Mouse (Mus musculus) gastrocnemius, postnatal 36 days (tissue): Measurements from ENCODE around the gene Klf11. TPM values are rescaled to one million over a fixed set of nuclear protein-coding genes. Genes with fewer than 3 reads are reported as not detected.
"Not testable (repeated sequence)": the region's sequence is repeated elsewhere in the genome, so short reads cannot be mapped to it uniquely, and the experiment has no call there.

Experiments
- DNase-seq, 2 experiments: peaks; one replicate each; pipeline ENCODE4 v3.0.0; 2022
- intact Hi-C: fragments of 180-260 bp; cut with DNase I; formaldehyde crosslinking; loops from one replicate; pipeline ENCODE4 v1.15.1; 2025
- total RNA-seq, 2 experiments: library from RNA; stranded (reverse); gene quantifications; 2 replicates each; pipeline ENCODE4 v1.2.3; 2021

The Klf11 gene
- total RNA-seq, 2 experiments from 2014 or later = 7.8 to 8.6 TPM

DNA sequence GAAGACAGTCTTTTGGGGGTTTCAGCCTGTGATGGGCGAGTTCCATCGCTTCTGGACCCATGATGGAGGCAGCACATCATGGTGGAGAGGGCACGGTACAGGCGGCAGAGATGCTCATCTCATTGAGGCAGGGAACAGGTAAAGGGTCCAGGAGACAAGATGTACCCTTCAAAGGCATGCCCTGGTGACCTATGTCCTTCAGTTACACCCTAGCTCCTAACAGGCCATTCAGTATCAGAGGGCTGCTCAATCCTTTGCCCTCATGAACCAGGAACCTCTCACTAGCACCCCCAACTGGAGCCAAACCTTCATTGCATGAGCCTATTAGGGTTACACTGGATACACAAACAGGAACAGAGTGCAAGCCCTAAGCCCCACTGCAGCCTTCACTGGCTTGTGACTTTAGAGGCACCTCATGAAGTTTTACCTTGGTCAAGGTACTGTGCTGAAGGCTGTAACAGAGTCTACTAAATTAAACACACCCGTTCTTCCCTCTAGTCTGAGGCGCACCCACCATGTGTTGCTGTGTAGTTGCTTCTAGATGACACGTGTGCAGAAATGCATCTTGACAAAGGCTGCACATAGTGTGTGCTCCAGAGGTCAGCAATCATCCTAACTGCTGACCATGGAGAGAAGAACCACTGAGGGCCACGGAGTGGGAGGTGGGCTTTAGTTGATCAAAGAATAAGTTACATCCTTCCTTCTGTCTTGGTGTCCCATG is 46.6 kb downstream of the Klf11 start:
- intact Hi-C loops = loop anchor here (1.0 to 5.0 kb wide), 3 partner anchors 23 to 230 kb away; no protein-coding TSS in a partner anchor
- no peak for DNase-seq

- intact Hi-C loops = loop anchor here (5.0 kb wide), 1 partner anchor 231 kb away; no protein-coding TSS in a partner anchor
- DNase-seq = no peak
Measured at GRCm38 (mm10) chr12:24698514-24698913, 47.4 kb downstream of the Klf11 start.

DNA sequence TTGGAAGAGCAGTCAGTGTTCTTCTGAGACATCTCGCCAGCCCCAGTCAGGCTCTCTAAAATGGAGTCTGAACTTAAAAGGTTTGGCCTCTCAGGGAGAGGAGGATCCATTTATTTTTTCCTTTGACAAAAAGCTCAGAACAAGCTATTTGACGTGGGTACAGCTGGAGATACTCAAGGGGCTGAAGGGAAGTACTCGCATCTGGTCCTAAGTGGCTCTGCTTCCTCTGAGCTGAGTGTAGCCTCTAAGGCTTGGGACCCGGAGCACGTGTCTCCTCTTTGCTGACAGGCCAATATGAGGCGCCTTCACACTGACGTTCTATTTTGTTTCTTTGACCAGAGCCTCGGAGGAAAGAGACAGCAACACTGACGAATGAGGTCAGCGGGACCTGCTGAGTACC is 48.5 kb downstream of the Klf11 start:
- intact Hi-C loops = loop anchor here (5.0 kb wide), 1 partner anchor 232 kb away; no protein-coding TSS in a partner anchor

DNA sequence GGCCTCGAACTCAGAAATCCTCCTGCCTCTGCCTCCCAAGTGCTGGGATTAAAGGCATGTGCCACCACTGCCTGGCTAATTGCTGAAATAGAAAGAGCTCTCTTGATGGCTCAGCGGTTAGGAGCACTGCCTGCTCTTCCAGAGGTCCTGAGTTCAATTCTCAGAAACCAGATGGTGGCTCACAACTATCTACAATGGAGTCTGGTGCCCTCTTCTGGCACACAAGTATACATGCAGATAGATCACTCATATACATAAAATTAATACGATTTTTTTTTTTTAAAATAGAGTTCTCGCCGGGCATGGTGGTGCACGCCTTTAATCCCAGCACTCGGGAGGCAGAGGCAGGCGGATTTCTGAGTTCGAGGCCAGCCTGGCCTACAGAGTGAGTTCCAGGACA is 50.5 kb downstream of the Klf11 start:
- DNase-seq, intact Hi-C loops: not testable (repeated sequence)

More for the DNA sequence above, 48.5 kb downstream of the Klf11 start:
- DNase-seq = no peak

- intact Hi-C loops = no loop called here
- no peak for DNase-seq
Measured at GRCm38 (mm10) chr12:24703013-24703412, 51.9 kb downstream of the Klf11 start.

- intact Hi-C loops = loop anchor here (5.0 kb wide), 1 partner anchor 127 kb away; the partner anchor contains the start of gene Mboat2
Measured at GRCm38 (mm10) chr12:24705502-24706263, 54.6 kb downstream of the Klf11 start.

GRCm38 (mm10) chr12:24706764-24707479 is 55.8 kb downstream of the Klf11 start:
- intact Hi-C loops = loop anchor here (5.0 kb wide), 1 partner anchor 125 kb away; the partner anchor contains the start of gene Mboat2
- DNase-seq = no peak

More at GRCm38 (mm10) chr12:24705502-24706263, 54.6 kb downstream of the Klf11 start:
- DNase-seq = no peak

DNA sequence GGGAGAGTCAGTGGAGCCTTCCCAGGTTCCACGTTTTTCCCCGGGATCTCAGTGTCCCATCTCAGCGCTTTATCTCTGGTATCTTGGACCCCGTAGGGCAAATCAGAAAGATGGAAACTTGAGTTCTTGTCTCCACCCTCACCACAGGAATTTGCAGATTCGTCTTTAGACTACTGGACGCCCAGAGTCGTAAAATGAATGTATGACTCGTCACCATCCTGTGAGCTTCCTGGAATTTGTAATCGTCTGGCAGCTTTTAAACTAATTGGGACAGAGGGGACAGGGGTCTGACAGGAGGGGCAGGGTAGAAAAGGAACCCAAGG is 56.4 kb downstream of the Klf11 start:
- DNase-seq = no peak
- intact Hi-C loops = loop anchor here (5.0 kb wide), 1 partner anchor 125 kb away; the partner anchor contains the start of gene Mboat2

DNA sequence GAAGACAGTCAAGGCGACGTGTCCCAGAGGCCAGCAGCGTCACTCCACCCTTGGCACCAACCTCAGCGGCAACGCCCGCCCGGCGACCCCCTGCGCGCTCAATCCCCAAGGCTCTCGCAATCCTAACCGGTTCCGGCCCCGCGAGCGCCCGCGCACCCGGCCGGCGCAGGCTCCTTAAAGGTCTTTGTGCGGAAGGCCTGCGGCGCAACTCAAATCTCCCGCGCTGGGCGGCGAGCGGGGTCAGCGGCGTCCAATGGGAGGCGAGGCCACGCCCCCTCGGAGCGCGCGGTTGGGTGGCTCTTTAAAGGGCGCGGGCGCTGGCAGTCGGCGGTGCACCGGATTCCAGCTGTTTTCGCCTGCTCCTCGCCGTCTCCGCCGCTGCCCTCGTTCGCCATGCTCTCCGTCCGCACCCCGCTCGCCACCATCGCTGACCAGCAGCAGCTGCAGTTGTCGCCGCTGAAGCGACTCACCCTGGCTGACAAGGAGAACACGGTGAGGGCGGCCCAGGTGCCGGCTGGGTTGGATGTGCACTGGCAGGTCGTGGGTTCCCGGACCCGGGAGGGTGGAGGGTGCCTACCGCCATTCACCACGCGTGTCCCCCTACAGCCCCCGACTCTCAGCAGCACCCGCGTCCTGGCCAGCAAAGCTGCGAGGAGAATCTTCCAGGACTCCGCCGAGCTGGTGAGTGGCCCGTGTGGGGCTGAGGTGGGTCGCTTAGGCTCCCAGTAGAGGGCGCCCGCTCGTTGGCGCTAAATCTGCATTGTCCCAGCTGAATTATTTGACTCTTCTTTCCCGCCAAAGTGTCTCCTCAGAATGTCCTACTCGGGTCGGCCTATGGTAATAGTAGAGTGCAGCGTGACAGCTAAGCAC is 57.1 kb downstream of the Klf11 start, which contains the start of gene Rrm2:
Gene Rrm2, plus strand, starts transcription at position 288 of the 870 bp plus-strand sequence.
- intact Hi-C loops = loop anchor here (5.0 kb wide), 1 partner anchor 124 kb away; the partner anchor contains the start of gene Mboat2
- peak; percentile 89 to 94 for DNase-seq

DNA sequence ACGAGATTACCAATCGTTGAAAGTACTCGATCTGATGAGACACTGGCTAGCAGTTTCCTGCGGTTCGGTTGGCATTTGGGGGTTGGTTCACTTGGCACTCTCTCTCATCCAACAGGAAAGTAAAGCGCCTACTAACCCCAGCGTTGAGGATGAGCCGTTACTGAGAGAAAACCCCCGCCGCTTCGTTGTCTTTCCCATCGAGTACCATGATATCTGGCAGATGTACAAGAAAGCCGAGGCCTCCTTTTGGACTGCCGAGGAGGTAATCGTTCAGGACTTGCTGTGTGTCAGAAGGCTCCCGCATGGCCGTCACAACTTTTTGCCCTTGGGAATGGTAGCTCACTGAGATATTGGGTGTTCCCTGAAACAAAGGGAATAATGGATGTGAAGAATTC is 57.7 kb downstream of the Klf11 start:
- no peak for DNase-seq
- intact Hi-C loops = loop anchor here (5.0 kb wide), 1 partner anchor 123 kb away; the partner anchor contains the start of gene Mboat2

GRCm38 (mm10) chr12:24709409-24709808 is 58.3 kb downstream of the Klf11 start:
- intact Hi-C loops = loop anchor here (5.0 kb wide), 1 partner anchor 123 kb away; the partner anchor contains the start of gene Mboat2
- DNase-seq = no peak

DNA sequence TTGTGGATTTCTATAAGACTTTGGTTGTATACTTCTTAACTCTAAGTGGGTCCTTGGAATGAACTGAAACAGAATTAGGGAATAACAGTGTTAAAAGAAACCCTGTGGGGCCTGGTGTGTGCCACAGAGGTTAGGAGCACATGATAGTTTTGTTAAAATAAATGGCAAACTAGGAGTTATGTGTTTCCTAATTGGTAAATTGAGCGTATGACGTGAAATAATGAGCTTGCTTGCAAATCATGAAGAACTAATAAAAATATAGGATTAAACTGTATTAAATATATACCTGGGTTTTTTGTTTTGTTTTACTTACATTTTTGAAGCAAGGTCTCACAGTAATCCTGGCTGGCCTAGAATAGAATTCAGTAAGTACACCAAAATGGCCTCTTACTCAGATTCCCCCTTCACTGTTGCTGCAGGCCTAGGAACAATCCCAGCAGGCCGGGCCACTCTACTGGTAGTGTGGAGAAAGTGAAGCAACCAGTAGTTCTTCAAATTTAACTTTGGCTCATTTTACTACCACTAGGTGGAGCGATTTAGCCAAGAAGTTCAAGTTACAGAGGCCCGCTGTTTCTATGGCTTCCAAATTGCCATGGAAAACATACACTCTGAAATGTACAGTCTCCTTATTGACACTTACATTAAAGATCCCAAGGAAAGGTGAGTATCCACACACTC is 58.9 kb downstream of the Klf11 start:
- DNase-seq = peak in 1 of 2 experiments; percentile 20
- intact Hi-C loops = loop anchor here (5.0 kb wide), 1 partner anchor 122 kb away; the partner anchor contains the start of gene Mboat2

GRCm38 (mm10) chr12:24710672-24711071 is 59.6 kb downstream of the Klf11 start:
- intact Hi-C loops = no loop called here
- DNase-seq = no peak

Other genes starting within 250 kb of the Klf11 start
- gene Taf1b, start 152.9 kb upstream of the Klf11 start, total RNA-seq = 1 to 10 TPM; 5.9 to 7.2 TPM
- gene Grhl1, start 79.0 kb upstream of the Klf11 start, total RNA-seq = under 1 TPM; 0.18 to 0.22 TPM
- gene Cys1, start 30.5 kb downstream of the Klf11 start, total RNA-seq = 1 to 10 TPM; 3.4 to 3.7 TPM
- 1 to 10 TPM; 2.1 to 3.0 TPM for gene Rrm2, start 57.0 kb downstream of the Klf11 start, total RNA-seq
- 1 to 10 TPM; 2.3 to 2.4 TPM for gene Mboat2, start 179.6 kb downstream of the Klf11 start, total RNA-seq